Mouse (Mus musculus) hindbrain, embryonic 16.5 days (tissue): Measurements from ENCODE around the gene Inpp5k. TPM values are rescaled to one million over a fixed set of nuclear protein-coding genes. Genes with fewer than 3 reads are reported as not detected.

Experiments
- ATAC-seq: fragments of 200-750 bp; cut with Nextera tagmentation; 2 replicates; pipeline ENCODE4 v1.8.0; 2017; ENCODE audit warnings: moderate TSS enrichment, moderate library complexity
- H3K27ac ChIP-seq: fragments of 300-500 bp; sonication (generic); 2 replicates; pipeline ENCODE4 v1.5.1; 2014; ENCODE audit warnings: low read depth, mild to moderate bottlenecking, control low read depth, low read length, moderate library complexity
- H3K27me3 ChIP-seq: fragments of 300-500 bp; sonication (generic); replicated peaks from 2 replicates; pipeline ENCODE4 v1.6.1; 2014; ENCODE audit warnings: low read length; ENCODE audit not compliant: control insufficient read depth, insufficient read depth
- H3K36me3 ChIP-seq: fragments of 300-500 bp; sonication (generic); 2 replicates; pipeline ENCODE4 v1.6.1; 2014; ENCODE audit warnings: mild to moderate bottlenecking, low read length, moderate library complexity, mixed read lengths; ENCODE audit not compliant: control insufficient read depth, insufficient read depth
- H3K4me1 ChIP-seq: fragments of 300-500 bp; sonication (generic); 2 replicates; pipeline ENCODE4 v1.6.1; 2014; ENCODE audit warnings: low read depth, low read length; ENCODE audit not compliant: control insufficient read depth, insufficient read depth
- H3K4me2 ChIP-seq: fragments of 300-500 bp; sonication (generic); 2 replicates; pipeline ENCODE4 v1.6.1; 2014; ENCODE audit warnings: mild to moderate bottlenecking, low read length, control low read depth, moderate library complexity
- H3K4me3 ChIP-seq: fragments of 300-500 bp; sonication (generic); 2 replicates; pipeline ENCODE4 v1.5.1; 2014; ENCODE audit warnings: mild to moderate bottlenecking, low read length, control low read depth, moderate library complexity
- H3K9ac ChIP-seq: fragments of 300-500 bp; sonication (generic); 2 replicates; pipeline ENCODE4 v1.6.1; 2014; ENCODE audit warnings: low read depth, mild to moderate bottlenecking, control low read depth, low read length, moderate library complexity
- H3K9me3 ChIP-seq: fragments of 300-500 bp; sonication (generic); 2 replicates; pipeline ENCODE4 v1.6.1; 2014; ENCODE audit warnings: mild to moderate bottlenecking, low read length, moderate library complexity; ENCODE audit not compliant: control insufficient read depth
- WGBS: fragments of 180-500 bp; shearing (Covaris S2); extraction: QIAGEN DNeasy Blood & Tissue Kit; methylation state at CpG from one replicate; pipeline ENCODE4 v1.1.7; 2014; 5-methylcytosine and 5-hydroxymethylcytosine counted together
- polyA plus RNA-seq: library from polyadenylated mRNA; unstranded; fragments of >200 nt; fragmentation: Nextera tagmentation; extraction: Ambion mirVana; gene quantifications from 2 replicates; pipeline ENCODE4 v1.2.1, GENCODE M21; 2015

Gene Inpp5k
- polyA plus RNA-seq, 1 experiment from 2014 or later, result 39.8 TPM

DNA sequence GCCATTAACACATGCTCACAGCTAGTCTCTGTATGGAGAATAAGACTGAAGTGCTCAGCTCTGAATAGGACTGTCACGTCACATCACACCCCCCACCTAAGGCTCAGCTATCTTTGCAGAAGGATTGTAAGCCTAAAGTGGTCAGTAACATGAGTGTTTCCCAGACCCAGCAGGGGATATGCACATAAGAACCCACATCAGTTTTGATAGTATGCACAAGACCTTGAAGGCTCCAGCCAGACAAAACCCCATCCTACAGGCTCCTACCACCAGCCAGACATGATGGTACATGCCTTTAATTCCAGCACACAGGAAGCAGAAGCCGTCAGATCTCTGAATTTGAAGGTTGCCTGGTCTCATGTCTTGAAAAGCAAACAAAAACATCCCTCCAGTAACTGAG lies 20.8 kb upstream of the Inpp5k start:
- Histone ChIP-seq H3K9me3 (no peaks in the 10 kb centered on the region), H3K27me3 (no peaks in the 10 kb centered on the region), H3K4me1 (no peaks in the 10 kb centered on the region), H3K27ac (no peak overlapping the region), H3K4me3 (no peak overlapping the region), H3K36me3 (peaks cover 30% of the 10 kb centered on the region), H3K4me2 (no peak overlapping the region), H3K9ac (no peak overlapping the region)
- 80% methylated on average over 2 of the region's 2 CpGs for WGBS
- no peak for ATAC-seq

DNA sequence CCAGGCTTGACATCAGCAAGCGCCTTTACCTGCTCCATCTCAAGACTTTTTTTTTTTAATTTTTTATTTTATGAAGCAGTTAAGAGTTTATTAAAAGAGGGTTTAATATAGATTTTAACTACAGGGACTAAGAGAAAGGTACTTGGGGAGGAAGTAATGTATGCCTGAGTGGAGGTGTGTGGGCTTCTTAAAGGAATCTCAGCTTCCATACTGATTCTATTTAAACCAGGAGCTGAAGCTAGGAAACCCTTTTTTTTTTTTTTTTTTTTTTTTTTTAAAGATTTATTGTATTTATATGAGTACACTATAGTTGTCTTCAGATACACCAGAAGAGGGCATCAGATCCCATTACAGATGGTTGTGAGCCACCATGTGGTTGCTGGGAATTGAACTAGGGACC lies 16.0 kb upstream of the Inpp5k start:
- peaks cover 29% of the 10 kb centered on the region for H3K36me3 ChIP-seq
- no peak overlapping the region for H3K4me2 ChIP-seq
- H3K9me3 ChIP-seq, result no peaks in the 10 kb centered on the region
- H3K27me3 ChIP-seq, result no peaks in the 10 kb centered on the region
- H3K27ac ChIP-seq, result no peak overlapping the region
- 95% methylated on average over 1 of the region's 1 CpGs for WGBS
- no peak for ATAC-seq
- H3K9ac ChIP-seq, result no peak overlapping the region
- no peaks in the 10 kb centered on the region for H3K4me1 ChIP-seq
- no peak overlapping the region for H3K4me3 ChIP-seq

DNA sequence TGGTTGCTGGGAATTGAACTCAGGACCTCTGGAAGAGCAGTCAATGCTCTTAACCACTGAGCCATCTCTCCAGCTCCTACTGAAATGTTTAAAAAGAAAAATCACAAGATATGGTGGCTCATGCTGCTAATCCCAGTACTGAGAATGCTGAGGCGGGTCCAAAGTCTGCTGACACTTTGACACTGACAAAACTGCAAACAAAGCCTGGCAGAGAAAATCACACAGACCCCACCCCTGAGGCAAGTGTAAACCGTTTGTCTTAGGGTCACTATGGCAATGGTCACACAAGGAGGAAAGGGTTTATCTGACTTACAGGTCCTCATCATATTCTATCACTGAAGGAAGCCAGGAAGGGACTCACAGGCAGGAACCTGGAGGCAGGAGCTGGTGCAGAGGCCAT lies 15.2 kb upstream of the Inpp5k start:
- H3K4me3 ChIP-seq, result no peak overlapping the region
- H3K9me3 ChIP-seq, result no peaks in the 10 kb centered on the region
- no peak overlapping the region for H3K27ac ChIP-seq
- no peaks in the 10 kb centered on the region for H3K4me1 ChIP-seq
- 93% methylated on average over 2 of the region's 2 CpGs for WGBS
- no peak overlapping the region for H3K4me2 ChIP-seq
- no peaks in the 10 kb centered on the region for H3K27me3 ChIP-seq
- ATAC-seq, result no peak
- H3K9ac ChIP-seq, result no peak overlapping the region
- peaks cover 31% of the 10 kb centered on the region for H3K36me3 ChIP-seq

DNA sequence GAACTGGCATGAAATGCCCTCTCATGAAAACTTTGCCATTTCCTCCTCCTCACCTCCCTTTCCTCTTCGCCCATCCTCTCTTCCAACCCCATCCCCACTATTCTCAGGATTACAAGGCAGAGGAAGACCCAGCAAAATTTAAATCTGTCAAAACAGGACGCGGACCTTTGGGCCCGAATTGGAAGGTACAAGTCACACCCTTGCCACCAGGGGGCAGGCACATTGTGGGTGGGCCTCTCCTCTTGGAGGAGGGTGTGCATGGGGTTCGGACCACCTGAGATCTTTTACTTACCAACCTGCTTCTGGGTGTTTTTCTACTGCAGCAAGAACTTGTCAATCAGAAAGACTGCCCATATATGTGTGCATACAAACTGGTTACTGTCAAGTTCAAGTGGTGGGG lies 11.7 kb upstream of the Inpp5k start:
- H3K9me3 ChIP-seq, result no peaks in the 10 kb centered on the region
- WGBS, result 81% methylated on average over 5 of the region's 5 CpGs
- ATAC-seq, result no peak
- H3K27me3 ChIP-seq, result no peaks in the 10 kb centered on the region
- no peak overlapping the region for H3K4me2 ChIP-seq
- H3K27ac ChIP-seq, result no peak overlapping the region
- H3K4me1 ChIP-seq, result no peaks in the 10 kb centered on the region
- no peak overlapping the region for H3K9ac ChIP-seq
- no peak overlapping the region for H3K4me3 ChIP-seq
- peaks cover 30% of the 10 kb centered on the region for H3K36me3 ChIP-seq

DNA sequence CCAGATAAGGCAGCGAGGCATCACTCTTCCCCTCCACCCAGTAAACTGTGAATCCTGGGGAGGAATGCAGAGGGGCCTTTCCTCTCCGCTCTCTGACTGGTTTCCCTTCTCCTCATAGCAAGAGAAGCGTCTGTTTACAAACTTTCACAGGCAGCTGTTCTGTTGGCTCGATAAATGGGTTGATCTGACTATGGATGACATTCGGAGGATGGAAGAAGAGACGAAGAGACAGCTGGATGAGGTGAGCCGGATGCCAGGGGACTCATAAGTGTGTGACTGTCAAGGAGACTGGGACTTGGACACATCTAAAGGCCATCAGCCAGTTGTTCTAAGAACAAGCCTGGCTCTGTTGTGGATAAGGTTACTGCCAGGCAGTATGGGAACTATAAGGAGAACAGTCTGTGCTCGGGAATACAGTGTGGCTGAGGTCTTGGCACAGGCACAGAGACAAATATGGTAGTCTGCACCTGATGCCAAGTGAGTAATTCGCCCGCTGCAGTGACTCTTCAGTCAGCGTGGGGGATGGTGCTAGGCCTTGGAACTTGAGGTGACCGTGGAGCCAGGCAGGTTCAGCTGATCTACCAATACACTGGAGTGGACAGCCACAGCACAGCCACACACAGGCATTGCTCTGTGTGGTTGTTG lies 10.5 kb upstream of the Inpp5k start:
- 87% methylated on average over 12 of the region's 12 CpGs for WGBS

DNA sequence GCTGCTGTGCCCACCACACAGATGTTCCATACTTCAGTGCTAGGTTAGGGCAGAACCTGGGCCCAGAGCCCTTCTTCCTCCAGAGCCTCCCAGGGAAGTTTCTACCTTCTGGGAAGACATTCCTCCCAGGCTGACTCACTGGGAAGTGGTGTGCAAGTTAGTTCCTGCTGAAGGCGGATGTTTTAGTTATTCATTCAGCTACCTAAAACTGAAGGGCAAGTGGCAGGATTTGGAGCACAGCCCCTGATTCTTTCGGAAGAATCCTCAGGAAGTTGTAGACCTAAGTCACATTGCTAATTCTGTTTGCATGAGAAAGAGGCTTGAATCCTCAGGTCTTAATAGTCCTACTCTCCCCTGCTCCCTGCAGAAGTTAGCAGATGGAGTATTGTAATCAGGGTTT lies 9.4 kb upstream of the Inpp5k start:
- H3K36me3 ChIP-seq, result peaks cover 30% of the 10 kb centered on the region
- H3K4me2 ChIP-seq, result no peak overlapping the region
- no peaks in the 10 kb centered on the region for H3K4me1 ChIP-seq
- H3K9me3 ChIP-seq, result no peaks in the 10 kb centered on the region
- 89% methylated on average over 2 of the region's 2 CpGs for WGBS
- H3K4me3 ChIP-seq, result no peak overlapping the region
- no peaks in the 10 kb centered on the region for H3K27me3 ChIP-seq
- H3K27ac ChIP-seq, result no peak overlapping the region
- H3K9ac ChIP-seq, result no peak overlapping the region
- ATAC-seq, result no peak

More for the DNA sequence above, 10.5 kb upstream of the Inpp5k start:
- no peaks in the 10 kb centered on the region for H3K4me1 ChIP-seq
- no peak for ATAC-seq
- no peak overlapping the region for H3K4me2 ChIP-seq
- no peak overlapping the region for H3K4me3 ChIP-seq
- H3K9ac ChIP-seq, result no peak overlapping the region
- no peaks in the 10 kb centered on the region for H3K9me3 ChIP-seq
- H3K36me3 ChIP-seq, result peaks cover 29% of the 10 kb centered on the region
- no peaks in the 10 kb centered on the region for H3K27me3 ChIP-seq
- H3K27ac ChIP-seq, result no peak overlapping the region

DNA sequence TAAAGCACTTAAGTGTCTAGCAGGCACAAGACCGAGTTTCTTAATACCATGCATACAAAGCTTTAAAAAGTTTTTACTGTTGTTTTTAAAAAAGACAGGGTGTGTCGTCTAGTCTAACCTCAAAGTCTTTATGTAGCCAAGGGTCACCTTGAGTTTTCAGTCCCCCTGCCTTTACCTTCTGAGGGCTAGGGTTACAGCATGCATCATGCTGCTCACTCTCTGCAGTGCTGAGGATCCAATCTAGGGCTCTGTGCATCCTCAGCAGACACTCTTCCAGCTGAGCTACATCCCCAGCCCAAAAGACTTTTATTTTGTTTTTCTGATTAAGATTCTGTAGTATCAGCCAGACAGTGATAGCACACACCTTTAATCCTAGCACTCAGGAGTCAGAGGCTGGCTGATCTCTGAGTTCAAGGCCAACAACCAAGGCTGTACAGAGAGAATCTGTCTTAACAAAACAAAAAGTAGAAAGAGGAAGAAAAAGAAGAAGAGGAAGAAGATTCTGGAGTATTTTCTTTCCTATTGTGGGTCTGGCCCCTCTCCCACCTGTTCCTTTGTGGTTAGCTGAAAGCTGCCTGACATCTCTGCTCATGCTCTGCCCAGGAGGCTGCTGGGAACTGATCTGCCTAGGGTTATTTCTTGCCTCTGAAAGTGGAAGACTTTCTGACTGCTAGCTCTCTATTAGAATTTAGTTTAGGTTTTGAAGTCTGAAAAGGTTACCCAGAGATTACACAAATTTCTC lies 8.0 kb upstream of the Inpp5k start:
- Histone ChIP-seq H3K36me3 (peaks cover 39% of the 10 kb centered on the region), H3K4me3 (no peak overlapping the region), H3K4me2 (no peak overlapping the region), H3K27me3 (no peaks in the 10 kb centered on the region), H3K9ac (no peak overlapping the region), H3K4me1 (no peaks in the 10 kb centered on the region), H3K27ac (no peak overlapping the region), H3K9me3 (no peaks in the 10 kb centered on the region)
- no peak for ATAC-seq
- WGBS, result 87% methylated on average over 2 of the region's 2 CpGs

DNA sequence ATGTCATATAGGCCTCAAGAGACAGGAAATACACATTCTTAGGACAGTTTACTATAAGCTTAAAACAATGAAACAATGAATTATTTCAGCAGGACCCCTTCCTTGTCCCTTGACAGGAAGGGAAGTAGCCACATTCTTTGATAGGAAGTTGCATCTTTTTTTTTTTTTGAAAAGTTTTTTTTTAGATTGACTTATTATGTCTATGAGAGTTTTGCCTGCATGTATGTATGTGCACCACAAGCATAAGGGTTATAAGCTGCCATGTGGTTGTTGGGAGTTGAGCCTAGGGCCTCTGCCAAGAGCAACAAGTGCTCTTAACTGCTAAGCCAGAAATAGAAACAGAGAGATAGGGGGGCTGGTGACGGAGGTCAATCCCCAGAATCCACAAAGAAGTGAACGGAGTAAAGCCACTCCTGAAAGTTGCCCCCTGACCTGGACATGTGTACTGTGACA lies 6.7 kb upstream of the Inpp5k start:
- WGBS, result 74% methylated on average over 2 of the region's 2 CpGs
- Histone ChIP-seq H3K36me3 (peaks cover 40% of the 10 kb centered on the region), H3K9me3 (no peaks in the 10 kb centered on the region), H3K27ac (no peak overlapping the region), H3K4me3 (no peak overlapping the region), H3K9ac (no peak overlapping the region), H3K27me3 (no peaks in the 10 kb centered on the region), H3K4me1 (no peaks in the 10 kb centered on the region), H3K4me2 (no peak overlapping the region)
- no peak for ATAC-seq

DNA sequence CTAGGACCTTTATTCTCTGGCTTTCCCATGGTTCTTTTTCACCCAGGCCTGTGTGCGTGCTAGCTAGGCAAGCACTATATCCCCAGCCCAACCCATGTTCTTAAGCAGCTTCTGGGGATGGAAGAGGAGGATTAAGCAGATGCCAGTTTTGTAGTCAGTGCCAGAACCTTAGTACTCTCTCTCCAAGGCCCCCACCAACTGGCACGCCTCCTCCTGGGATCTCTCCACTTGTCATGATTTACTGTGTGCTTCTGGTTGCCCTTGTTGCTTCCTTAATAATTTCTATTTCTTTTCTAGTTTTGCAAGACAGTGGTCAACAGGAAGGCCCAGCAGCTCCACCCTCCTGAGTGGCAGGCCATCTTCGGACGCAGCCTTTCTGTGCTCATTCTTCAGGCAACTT lies 5.0 kb upstream of the Inpp5k start:
- H3K4me1 ChIP-seq, result peaks cover 4% of the 10 kb centered on the region
- no peaks in the 10 kb centered on the region for H3K9me3 ChIP-seq
- H3K4me3 ChIP-seq, result no peak overlapping the region
- H3K4me2 ChIP-seq, result no peak overlapping the region
- H3K27ac ChIP-seq, result no peak overlapping the region
- H3K9ac ChIP-seq, result no peak overlapping the region
- peaks cover 35% of the 10 kb centered on the region for H3K36me3 ChIP-seq
- 93% methylated on average over 4 of the region's 4 CpGs for WGBS
- ATAC-seq, result no peak
- no peaks in the 10 kb centered on the region for H3K27me3 ChIP-seq
